Mouse (Mus musculus) limb, embryonic 11.5 days (tissue): ENCODE results near the gene Mlxip. TPM values are rescaled to one million over a fixed set of nuclear protein-coding genes. Genes with fewer than 3 reads are reported as not detected.

Experiments used
- ATAC-seq: fragments of 200-750 bp; cut with Nextera tagmentation; 2 replicates; pipeline ENCODE4 v1.8.0; 2017; ENCODE audit warnings: low read depth; ENCODE audit not compliant: insufficient number of reproducible peaks, low FRiP score, low TSS enrichment
- DNase-seq: peaks from one replicate; pipeline ENCODE4 v3.0.0-alpha.2; 2015; ENCODE audit warnings: low spot score
- H3K27ac ChIP-seq: fragments of 300-500 bp; sonication (generic); replicated peaks from 2 replicates; pipeline ENCODE4 v1.5.1; 2014; ENCODE audit warnings: low read depth, mild to moderate bottlenecking, low read length
- H3K27me3 ChIP-seq: fragments of 300-500 bp; sonication (generic); 2 replicates; pipeline ENCODE4 v1.6.1; 2014; ENCODE audit warnings: mild to moderate bottlenecking, low read length, mixed read lengths; ENCODE audit not compliant: control insufficient read depth, insufficient read depth
- H3K36me3 ChIP-seq: fragments of 300-500 bp; sonication (generic); 2 replicates; pipeline ENCODE4 v1.6.1; 2014; ENCODE audit warnings: mild to moderate bottlenecking, low read length, moderate library complexity, mixed read lengths; ENCODE audit not compliant: control insufficient read depth, insufficient read depth
- H3K4me1 ChIP-seq: fragments of 300-500 bp; sonication (generic); 2 replicates; pipeline ENCODE4 v1.6.1; 2014; ENCODE audit warnings: low read length, mixed read lengths; ENCODE audit not compliant: control insufficient read depth, insufficient read depth
- H3K4me2 ChIP-seq: fragments of 300-500 bp; sonication (generic); 2 replicates; pipeline ENCODE4 v1.6.1; 2014; ENCODE audit warnings: low read depth, mild to moderate bottlenecking, moderate library complexity; ENCODE audit not compliant: severe bottlenecking
- H3K4me3 ChIP-seq: fragments of 300-500 bp; sonication (generic); 2 replicates; pipeline ENCODE4 v1.5.1; 2014; ENCODE audit warnings: low read depth, low read length
- H3K9ac ChIP-seq: fragments of 300-500 bp; sonication (generic); 2 replicates; pipeline ENCODE4 v1.6.1; 2014; ENCODE audit warnings: mild to moderate bottlenecking, low read length
- H3K9me3 ChIP-seq: fragments of 300-500 bp; sonication (generic); 2 replicates; pipeline ENCODE4 v1.6.1; 2016; ENCODE audit warnings: low read length; ENCODE audit not compliant: control insufficient read depth
- WGBS: fragments of 180-500 bp; shearing (Covaris S2); extraction: QIAGEN DNeasy Blood & Tissue Kit; methylation state at CpG from one replicate; pipeline ENCODE4 v1.1.7; 2014; 5-methylcytosine and 5-hydroxymethylcytosine counted together
- polyA plus RNA-seq: library from polyadenylated mRNA; unstranded; fragments of >200 nt; fragmentation: Nextera tagmentation; extraction: Ambion mirVana; gene quantifications from 2 replicates; pipeline ENCODE4 v1.2.1, GENCODE M21; 2014

Gene Mlxip
- polyA plus RNA-seq, 1 experiment from 2014 or later = 19.3 TPM

DNA sequence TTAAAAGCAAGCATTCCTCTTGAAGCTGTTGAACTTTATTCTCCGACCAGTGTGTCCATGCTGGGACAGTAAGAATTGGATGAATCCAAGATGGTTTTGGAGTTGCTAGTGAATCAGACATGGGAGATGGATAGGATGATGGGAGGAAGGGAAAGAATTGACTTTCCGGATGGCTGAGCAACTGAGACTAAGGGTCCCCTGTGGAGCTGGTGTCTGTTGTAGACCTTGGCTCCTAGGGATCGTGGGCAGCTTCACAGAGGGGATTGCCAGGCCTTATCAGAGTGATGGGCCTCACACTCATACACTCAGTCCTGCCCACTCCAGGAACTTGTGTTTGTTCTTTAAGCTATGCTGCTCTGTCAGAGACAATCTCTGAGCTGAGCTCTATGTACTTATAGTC lies 13.6 kb downstream of the Mlxip start:
- DNase-seq (no peak), ATAC-seq (no peak)
- H3K9ac ChIP-seq = no peak overlapping the region
- no peak overlapping the region for H3K4me3 ChIP-seq
- WGBS = 79% methylated on average over 3 of the region's 3 CpGs
- H3K9me3 ChIP-seq = no peaks in the 10 kb centered on the region
- H3K4me2 ChIP-seq = no peak overlapping the region
- no peaks in the 10 kb centered on the region for H3K4me1 ChIP-seq
- no peaks in the 10 kb centered on the region for H3K27me3 ChIP-seq
- H3K36me3 ChIP-seq = no peaks in the 10 kb centered on the region
- no peak overlapping the region for H3K27ac ChIP-seq

GRCm38 (mm10) chr5:123412193-123412592 lies 17.6 kb downstream of the Mlxip start:
- H3K27ac ChIP-seq = no peak overlapping the region
- H3K4me1 ChIP-seq = no peaks in the 10 kb centered on the region
- H3K9ac ChIP-seq = no peak overlapping the region
- ATAC-seq (no peak), DNase-seq (no peak)
- no peaks in the 10 kb centered on the region for H3K36me3 ChIP-seq
- H3K4me3 ChIP-seq = no peak overlapping the region
- WGBS = 73% methylated on average over 4 of the region's 4 CpGs
- H3K27me3 ChIP-seq = no peaks in the 10 kb centered on the region
- no peaks in the 10 kb centered on the region for H3K9me3 ChIP-seq
- no peak overlapping the region for H3K4me2 ChIP-seq

- H3K27ac ChIP-seq = no peak overlapping the region
- 88% methylated on average over 2 of the region's 2 CpGs for WGBS
- no peak overlapping the region for H3K4me2 ChIP-seq
- H3K27me3 ChIP-seq = no peaks in the 10 kb centered on the region
- H3K9me3 ChIP-seq = no peaks in the 10 kb centered on the region
- no peak for DNase-seq
- no peaks in the 10 kb centered on the region for H3K4me1 ChIP-seq
- H3K36me3 ChIP-seq = no peaks in the 10 kb centered on the region
- ATAC-seq = no peak
- no peak overlapping the region for H3K4me3 ChIP-seq
- no peak overlapping the region for H3K9ac ChIP-seq
Observed at GRCm38 (mm10) chr5:123413866-123414363, 19.3 kb downstream of the Mlxip start.

- no peak overlapping the region for H3K4me3 ChIP-seq
- H3K4me1 ChIP-seq = peaks cover 6% of the 10 kb centered on the region; the same call in 1 of the 2 replicates
- H3K27ac ChIP-seq = no peak overlapping the region
- no peaks in the 10 kb centered on the region for H3K9me3 ChIP-seq
- H3K4me2 ChIP-seq = no peak overlapping the region
- DNase-seq (no peak), ATAC-seq (no peak)
- WGBS = 89% methylated on average over 3 of the region's 3 CpGs
- no peaks in the 10 kb centered on the region for H3K36me3 ChIP-seq
- no peaks in the 10 kb centered on the region for H3K27me3 ChIP-seq
- no peak overlapping the region for H3K9ac ChIP-seq
Observed at GRCm38 (mm10) chr5:123416149-123416548, 21.6 kb downstream of the Mlxip start.

DNA sequence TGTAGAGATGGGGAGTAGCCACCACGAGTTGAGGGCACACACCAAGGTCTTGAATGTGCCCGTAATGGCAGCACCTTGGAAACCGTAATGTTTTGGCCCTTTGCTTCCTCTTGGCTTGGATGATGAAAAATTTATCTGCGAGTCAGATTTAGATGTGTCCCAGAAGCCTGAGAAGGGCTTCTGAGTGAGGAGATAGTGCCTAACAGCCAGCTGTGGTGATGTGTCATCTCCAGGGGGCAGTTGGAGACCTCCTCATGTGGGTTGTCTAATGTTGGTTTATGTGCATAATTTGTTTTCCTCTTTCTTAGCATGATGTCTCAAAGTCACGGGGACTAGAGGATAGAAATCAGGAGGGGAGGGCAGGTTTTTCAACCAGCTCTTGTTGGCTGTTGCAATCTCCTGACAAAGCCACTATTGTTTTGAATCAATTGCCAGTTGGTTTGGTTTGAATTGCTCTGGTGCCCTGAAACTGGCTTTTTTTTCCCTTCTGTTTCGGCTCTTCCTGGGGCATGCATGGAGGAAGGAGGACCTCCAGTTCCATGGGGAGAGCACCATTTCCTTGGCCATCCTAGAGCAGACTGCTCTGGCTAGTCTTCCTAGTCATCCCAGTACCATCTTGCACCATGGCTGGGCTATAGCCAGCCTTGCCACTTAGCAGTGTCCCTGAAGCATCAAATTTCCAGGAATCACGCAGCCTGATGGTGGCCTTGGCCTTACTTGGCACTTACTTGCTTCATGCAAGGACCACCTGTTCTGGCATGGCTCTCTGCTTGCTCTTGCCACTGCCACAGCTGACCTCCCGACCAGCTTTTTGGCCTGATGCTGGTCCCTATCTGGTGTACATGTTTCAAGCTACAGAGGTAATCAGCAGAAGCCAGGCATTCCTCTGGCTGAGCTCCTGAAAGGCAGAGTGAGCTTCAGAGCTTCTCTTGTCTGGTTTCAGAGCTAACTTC lies 22.2 kb downstream of the Mlxip start:
- no peak overlapping the region for H3K27ac ChIP-seq
- 86% methylated on average over 8 of the region's 8 CpGs for WGBS
- no peaks in the 10 kb centered on the region for H3K27me3 ChIP-seq
- no peaks in the 10 kb centered on the region for H3K36me3 ChIP-seq
- peaks cover 6% of the 10 kb centered on the region; the same call in 1 of the 2 replicates for H3K4me1 ChIP-seq
- no peak overlapping the region for H3K4me3 ChIP-seq
- ATAC-seq (no peak), DNase-seq (no peak)
- no peaks in the 10 kb centered on the region for H3K9me3 ChIP-seq
- H3K9ac ChIP-seq = no peak overlapping the region
- no peak overlapping the region for H3K4me2 ChIP-seq

DNA sequence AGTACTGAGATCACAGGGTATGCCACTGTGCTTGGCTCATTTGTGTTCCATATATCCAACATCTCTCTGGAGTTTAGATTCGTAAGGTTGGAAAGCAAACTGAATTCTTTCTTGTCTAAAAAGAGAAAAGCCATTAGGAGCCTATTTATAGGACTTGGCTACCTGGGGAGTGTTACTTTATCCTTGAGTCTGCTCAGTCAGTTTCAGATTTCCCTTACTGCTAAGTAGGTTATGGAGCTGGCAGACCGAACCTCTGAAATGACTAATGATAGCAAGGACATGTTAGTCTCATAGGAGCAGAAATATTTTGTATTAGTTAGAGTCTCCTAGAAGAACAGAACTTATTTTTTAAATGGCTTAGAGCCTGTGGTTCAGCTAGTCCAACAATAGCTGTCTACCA lies 29.3 kb downstream of the Mlxip start:
- ATAC-seq = no peak
- Histone ChIP-seq H3K4me2 (no peak overlapping the region), H3K36me3 (no peaks in the 10 kb centered on the region), H3K27ac (no peak overlapping the region), H3K4me3 (no peak overlapping the region), H3K9me3 (no peaks in the 10 kb centered on the region), H3K4me1 (peaks cover 6% of the 10 kb centered on the region; the same call in 1 of the 2 replicates), H3K27me3 (no peaks in the 10 kb centered on the region), H3K9ac (no peak overlapping the region)
- DNase-seq = no peak
- WGBS = 76% methylated on average over 2 of the region's 2 CpGs

DNA sequence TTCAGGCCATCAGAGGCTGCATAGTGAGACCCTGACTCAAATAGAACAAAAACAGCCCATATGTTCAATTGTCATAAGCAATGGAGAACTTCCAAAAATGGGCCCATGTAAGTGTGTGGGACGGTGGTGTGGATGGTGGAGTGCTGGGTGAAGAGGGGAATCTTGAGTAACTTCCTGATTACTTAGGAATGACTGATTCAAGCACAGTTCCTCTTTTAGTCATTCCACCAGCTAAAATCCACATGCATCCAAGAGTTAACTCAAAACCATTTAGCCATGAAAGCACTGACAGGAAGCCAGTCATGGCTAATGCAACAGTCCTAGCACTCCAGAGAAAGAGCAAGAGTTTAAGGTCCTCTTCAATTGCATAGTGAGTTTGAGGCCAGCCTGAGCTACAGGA lies 33.0 kb downstream of the Mlxip start:
- H3K9ac ChIP-seq = no peak overlapping the region
- H3K4me1 ChIP-seq = no peaks in the 10 kb centered on the region
- H3K9me3 ChIP-seq = no peaks in the 10 kb centered on the region
- WGBS = 100% methylated on average over 1 of the region's 1 CpGs
- no peak overlapping the region for H3K4me3 ChIP-seq
- DNase-seq (no peak), ATAC-seq (no peak)
- H3K4me2 ChIP-seq = no peak overlapping the region
- no peaks in the 10 kb centered on the region for H3K27me3 ChIP-seq
- no peaks in the 10 kb centered on the region for H3K36me3 ChIP-seq
- no peak overlapping the region for H3K27ac ChIP-seq

- Histone ChIP-seq H3K27me3 (no peaks in the 10 kb centered on the region), H3K36me3 (no peaks in the 10 kb centered on the region), H3K27ac (no peak overlapping the region), H3K9ac (no peak overlapping the region), H3K4me3 (no peak overlapping the region), H3K4me2 (no peak overlapping the region), H3K9me3 (no peaks in the 10 kb centered on the region), H3K4me1 (no peaks in the 10 kb centered on the region)
- 84% methylated on average over 13 of the region's 13 CpGs for WGBS
- no peak for ATAC-seq
- DNase-seq = no peak
Observed at GRCm38 (mm10) chr5:123431524-123432304, 37.1 kb downstream of the Mlxip start.
